Mouse (Mus musculus) urinary bladder, postnatal 36 days (tissue): ENCODE results near the gene Ptgdr2.

ENCODE experiments used
- DNase-seq, 2 experiments: peaks; one replicate each; pipeline ENCODE4 v3.0.0; 2022; ENCODE audit warnings: low spot score in 2 of 2, mixed read lengths in 1 of 2

Ptgdr2 gene

DNA sequence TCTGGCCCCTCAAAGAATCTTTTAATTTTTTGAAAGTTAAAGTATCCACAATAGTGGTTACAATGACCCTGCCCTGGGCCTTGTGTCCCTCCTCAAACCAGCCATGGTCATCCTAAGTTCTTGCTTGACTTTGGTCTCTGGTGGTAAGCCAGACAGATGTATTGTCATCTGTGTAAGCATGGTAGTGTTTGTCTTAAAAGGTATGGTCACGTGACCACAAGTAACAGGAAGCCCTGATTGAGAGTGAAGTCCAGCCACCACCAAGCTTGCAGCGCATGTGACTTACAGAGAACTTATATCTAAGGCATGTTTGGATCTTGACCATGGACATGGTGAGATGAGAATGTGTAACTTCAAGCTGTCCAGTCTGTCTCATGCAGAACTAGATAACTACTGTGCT lies 38.2 kb downstream of the Ptgdr2 start:
- DNase-seq, result no peak

DNA sequence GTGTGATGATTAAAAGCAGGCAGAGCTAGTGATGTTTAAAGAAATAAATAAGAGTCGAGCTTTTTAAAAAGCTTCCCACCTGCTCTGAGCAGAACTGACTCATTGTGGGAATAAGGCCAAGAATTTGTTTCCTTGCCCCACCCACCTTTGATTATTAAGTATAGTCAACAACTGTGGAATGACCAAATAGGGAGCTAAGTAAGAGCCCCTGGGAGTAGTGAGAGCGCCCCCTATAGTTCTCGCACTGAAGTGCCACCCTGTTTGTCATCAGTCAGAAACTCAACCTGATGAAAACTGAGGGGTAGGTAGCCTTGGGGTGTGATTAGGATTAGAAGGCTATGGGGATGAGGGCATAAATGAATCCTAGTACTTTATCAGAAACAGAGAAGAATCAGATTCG lies 39.4 kb downstream of the Ptgdr2 start:
- DNase-seq, result peak; percentile 30 to 32

DNA sequence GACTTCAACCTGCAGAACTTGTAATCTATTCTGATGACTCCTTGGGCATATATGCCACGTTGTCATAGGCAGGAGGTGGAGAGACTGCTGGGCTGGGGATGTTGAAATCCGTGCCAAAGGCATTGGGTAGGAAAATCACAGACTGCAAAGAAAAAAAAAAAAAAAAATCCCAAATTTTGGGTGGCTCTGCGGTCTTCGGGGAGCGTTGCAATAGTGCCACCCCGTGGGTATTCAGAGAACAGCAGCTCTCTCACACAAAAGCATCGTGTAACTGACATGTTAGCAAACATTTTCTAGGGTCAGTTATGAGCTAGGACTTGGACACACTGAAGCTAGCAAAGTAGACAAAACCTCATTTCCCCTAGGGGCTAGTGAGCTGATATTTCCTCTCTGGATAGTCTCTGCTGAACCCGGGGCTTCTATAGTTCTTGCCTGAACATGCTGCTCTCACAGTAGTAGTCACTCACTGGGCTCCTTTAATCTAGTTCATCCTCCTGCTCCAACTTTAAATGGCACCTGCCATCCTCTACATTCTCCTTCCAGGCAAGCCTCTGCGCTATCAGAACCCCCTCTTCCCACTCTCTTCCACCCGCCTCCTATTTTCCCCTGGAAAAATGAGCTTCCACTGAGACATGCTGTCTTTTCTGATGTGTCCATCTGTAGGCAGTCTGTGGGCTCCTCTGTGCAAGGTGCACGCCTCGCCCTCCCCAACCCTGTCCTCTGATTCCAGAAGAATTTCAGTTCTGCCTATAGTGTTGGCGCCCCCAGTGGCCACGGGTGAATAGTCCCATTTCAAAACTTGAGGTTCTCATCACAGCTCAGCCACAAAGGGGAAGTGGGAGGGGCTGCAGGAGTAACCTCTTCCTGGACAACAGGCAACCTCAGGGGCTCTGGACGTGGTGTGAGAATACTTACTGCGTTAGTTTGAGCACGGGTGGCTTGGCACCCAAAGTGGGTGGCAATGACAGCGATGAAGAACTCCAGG lies 42.5 kb downstream of the Ptgdr2 start:
- peak; percentile 64 to 73 for DNase-seq

DNA sequence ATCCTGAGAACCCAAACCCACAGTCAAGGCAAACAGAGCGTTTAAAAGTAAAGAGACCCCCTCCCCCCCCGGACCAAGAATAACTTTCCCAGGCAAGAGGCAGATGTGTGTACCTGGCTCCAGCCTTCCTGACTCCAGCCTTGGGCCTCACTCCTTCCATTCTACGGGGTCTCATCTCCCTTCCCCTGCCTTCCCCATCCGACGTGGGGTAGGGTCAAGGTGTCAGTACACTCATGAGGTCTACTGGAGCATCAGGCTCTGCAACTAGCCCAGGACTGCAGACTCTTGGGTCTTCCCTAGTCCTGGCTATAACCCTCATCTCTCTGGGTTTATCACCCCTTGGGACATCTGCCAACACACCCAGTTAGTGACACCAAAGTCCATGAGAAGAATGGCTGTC lies 43.2 kb downstream of the Ptgdr2 start:
- DNase-seq, result no peak

DNA sequence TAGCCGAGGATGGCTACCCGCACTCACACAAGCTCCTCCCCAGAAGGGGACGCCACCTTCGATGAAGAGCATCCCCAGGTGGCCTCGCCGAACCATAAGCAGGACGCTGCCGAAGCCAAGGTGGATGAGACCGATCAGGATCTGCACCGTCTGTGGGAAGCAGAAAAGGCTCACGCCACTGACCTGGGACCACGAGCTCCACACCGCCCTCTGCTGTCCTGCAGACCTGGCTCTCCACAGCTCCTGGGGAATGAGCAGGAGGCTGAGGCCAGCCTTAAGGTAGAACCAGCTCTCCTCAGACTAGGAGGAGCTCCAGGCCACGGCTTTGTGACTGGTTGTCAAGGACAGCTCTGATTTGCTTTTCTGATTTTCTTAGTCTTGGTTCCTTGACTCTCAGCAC lies 46.2 kb downstream of the Ptgdr2 start:
- peak; percentile 15 to 32 for DNase-seq

DNA sequence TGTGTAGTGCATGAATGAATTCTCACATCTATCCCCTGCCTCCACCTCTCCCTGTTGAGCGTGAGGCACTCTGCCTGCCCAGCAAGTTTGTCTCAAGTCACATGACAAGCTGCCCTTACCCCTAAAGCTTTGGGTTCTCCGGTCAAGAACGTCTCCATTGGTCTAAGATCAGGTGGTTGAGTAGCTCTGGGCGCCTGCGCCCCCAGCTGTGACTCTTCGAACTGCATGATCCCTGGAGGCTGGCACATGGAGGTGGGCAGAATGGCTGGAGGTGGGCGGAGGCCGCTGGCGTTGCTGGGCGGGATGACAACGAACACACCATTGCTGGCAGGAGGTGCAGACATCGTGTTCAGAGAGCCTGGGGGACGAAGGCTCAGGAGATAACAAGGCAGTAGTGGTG lies 47.6 kb downstream of the Ptgdr2 start:
- DNase-seq, result no peak

DNA sequence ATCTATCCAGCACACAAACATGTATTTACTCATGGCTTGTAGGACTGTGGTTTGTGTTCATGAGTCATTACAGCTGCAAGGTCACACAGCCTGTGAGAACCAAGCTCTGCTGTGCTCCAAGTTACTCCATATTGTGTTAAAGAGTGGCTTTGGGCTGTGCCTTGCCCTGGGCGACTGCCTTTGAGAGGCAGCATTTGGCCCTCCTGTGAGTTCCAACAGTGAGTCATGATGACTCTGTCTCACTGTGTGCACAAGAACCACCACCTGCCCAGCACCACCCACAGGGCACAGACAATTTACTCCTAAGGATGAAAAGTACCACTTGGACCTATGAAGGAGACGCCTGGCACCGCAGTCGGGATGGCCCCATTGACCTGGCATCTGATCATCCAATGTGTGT lies 48.9 kb downstream of the Ptgdr2 start:
- DNase-seq, result no peak

DNA sequence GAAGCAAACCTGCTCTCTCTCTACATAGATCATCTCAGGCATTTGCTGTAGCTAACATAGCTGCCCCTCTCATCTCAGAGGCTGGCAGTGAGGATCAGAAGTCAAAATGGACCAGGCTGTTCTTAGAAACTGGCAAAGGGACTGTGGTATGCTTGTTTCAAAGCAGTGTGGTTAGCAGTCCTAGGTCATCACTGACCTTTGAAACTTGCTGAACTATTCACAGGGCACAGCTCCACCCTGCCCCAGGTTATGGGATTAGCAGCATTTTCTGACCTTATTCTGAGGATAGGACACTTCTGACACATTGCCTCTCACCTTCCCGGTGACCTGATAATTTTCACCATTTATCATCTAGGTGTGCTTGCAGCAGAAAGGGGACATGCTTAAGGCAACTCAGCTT lies 51.6 kb downstream of the Ptgdr2 start:
- DNase-seq, result no peak

DNA sequence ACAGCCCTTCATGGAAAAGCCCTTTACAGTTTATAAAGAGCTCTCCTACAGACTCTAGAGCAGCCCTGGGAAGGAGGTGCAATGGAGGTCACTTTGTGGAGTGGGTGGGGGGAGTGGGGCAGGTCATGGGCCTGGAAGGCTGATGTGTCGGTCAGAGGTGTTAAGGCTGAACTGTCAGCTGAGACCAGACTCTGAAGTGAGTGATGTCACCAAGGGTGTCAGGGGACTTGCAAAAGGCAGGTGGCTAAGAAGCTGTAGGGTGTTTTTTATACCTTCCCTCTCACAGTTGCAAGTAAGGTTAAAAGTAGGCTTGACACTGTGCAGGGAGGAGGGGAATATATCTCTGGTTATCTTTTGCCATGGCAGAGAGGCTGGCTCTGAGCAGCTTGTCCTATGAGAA lies 53.8 kb downstream of the Ptgdr2 start:
- no peak for DNase-seq

DNA sequence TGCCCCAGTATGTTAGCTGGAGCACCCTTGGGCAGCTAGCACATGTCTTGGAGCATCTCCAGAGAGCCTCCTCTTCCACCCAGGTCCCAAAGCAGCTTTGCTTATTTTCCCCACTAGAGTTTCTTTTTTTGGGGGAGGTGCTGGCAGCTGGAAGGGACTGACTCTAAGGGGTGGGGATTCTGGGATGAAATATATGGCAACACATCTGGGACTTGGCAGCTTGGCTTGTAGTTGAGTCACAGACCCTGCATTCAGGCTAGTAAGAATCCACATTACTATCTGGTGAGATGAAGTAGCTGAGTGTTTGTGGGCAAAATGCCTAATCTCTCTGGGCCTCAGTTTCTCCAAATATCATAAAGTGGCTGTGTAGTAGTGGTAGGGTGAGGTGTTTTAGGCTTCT lies 55.0 kb downstream of the Ptgdr2 start:
- DNase-seq, result no peak
